Mouse (Mus musculus): ENCODE data around the gene Cd5. TPM values are rescaled to one million over a fixed set of nuclear protein-coding genes. Genes with fewer than 3 reads are reported as not detected.

The Cd5 gene
- total RNA-seq, 1 experiment from 2014 or later: 0.12 TPM

DNA sequence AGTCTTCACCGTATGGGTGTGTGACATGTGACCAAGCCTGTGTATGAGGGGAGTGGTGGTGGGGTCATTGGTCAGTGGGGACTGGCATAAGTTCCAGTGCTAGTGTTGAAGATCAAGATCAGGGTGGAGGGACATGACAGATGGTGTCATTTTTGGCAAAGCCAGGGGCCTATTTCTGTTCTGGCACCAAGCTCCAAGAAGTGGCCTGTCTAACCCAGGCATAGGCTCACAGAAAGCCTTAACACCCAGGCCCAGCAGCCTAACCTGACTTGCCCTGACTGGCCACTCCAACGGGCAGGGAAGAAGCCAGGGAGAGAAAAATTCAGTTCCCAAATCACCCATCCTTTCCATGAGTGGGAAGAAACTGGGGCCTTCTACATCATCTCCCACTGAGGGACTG is 18.7 kb upstream of the Cd5 start:
- DNase-seq: no peak

DNA sequence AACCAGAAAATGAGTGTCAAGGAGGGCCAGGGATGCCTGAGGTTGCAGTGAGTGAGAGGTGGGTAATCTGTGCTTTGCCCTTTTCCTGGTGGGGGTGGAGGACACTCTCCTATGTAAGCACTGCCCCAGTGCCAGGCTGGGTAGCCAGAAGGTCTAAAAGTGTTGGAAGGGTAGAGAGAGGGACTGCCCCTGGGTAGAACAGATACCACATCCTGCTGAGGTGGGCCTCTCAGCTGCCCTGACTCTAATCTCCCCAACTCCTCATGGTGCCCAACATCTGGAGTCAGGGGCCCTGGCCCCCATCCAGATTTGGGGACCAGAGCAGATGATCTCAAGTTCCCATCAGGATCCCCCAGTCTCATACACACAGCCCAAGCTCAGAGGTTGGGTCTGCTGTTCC is 18.3 kb upstream of the Cd5 start:
- no peak for DNase-seq

DNA sequence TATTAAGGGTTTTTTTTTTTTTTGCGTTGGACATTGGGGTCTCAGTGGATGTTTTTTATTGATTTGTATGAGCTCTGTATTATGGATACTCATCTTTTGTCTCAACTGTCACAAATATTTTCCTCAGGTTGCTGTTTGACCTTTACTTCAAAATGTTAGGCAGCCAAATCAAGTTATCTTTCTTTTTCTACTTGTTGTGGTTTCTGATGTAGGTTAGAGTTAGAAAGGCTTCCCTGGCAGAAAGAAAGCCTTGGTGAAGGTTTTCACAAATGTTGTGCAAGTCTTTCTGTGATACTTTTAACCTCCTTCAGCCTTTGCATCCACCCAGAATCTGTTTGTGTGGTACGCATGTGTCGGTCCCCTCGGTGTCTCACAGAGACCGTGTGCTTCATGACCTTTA is 13.8 kb upstream of the Cd5 start:
- no peak for DNase-seq

DNA sequence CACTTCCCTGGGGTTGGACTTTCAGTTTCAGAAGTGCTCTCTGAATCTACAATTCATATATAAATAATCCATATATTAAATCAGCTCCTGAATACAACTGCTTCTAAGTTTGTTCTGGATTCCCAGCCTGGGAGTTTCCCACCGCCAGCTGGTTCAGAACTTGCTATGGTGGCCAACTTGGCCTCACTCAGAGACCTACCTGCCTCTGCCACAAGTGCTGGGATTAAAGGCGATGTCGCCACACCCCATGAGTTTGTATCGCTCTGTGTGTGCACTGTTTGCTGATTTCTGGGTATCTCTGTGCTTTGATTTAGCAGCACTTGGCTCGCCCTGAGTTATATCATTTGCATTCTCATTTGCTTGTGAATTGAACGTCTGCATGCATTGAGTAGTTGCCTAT is 13.3 kb upstream of the Cd5 start:
- no peak for DNase-seq

GRCm38 (mm10) chr19:10751607-10752006 is 12.8 kb upstream of the Cd5 start:
- DNase-seq: no peak

- no peak for DNase-seq
These were observed 11.4 kb upstream of the Cd5 start for GRCm38 (mm10) chr19:10750161-10750560.

DNA sequence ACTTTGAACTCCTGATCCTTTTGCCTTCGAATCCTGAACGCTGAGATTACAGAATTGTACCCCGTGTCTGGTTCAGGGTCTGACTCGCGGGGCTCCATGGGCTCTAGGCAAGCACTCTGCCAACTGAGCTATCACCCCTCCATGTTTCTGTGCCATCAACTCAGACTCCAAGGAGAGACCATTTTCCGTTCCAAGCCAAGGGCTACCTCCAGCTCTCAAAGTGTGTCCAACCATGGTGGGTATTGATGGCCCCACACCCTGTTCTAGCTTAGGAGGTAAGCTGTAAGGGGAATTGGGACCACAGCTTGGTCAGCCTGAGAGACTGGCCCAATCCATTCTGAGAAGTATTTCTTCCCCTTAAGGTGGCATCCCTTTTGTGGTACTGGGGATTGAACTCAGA is 10.5 kb upstream of the Cd5 start:
- no peak for DNase-seq

DNA sequence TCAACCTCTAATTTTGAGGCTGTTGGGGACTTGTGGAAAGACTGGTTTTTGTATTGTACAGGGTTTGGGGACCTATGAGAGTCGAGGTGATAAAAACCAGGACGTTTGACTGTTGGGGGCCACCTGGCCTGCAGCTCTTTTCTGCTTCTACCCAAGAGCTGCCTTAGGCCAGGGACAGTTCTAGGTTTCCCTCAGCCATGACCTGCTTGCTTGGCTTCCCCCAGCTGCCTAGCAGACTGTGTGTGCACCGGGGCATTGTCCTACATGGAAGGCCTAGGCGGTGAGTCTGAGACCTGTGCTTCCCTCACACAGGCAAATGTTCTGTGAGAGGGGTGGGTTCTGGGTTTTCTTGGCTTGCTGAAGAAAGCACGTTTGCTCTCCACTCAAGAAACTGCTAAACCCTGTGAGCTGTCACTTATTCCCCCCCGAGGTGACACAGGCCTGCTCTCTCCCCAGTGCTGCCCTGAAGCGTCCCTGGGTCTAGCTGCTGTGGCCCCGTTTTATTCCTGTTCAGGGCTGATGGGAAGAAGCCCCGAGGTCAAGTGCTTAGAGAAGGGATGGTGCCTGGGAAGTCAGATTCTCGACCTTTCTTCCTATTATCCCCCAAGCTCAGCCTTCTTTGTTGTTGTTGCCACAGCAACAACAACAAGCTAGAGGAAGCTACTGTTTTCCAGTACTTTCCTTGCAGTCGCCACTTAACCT is 9.8 kb upstream of the Cd5 start:
- DNase-seq: no peak

DNA sequence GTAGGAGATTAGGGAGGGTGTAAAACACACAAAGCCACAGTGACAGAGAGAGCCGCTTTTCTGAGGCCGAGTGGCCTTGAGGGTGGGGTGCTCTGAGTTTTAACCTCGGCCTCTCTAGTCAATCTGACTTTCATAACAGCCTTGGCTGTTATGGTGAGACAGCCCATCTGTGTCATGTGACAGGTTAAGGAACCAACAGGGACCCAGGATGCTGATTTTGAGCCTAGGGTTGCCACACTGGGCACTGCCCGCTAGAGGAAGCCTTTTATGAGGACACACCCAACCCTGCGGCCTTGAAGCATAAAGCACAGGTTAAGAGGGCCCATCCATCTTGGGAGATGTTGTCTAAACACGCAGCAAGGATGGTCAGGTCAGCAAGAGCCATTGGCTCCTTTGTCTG is 8.9 kb upstream of the Cd5 start:
- no peak for DNase-seq

DNA sequence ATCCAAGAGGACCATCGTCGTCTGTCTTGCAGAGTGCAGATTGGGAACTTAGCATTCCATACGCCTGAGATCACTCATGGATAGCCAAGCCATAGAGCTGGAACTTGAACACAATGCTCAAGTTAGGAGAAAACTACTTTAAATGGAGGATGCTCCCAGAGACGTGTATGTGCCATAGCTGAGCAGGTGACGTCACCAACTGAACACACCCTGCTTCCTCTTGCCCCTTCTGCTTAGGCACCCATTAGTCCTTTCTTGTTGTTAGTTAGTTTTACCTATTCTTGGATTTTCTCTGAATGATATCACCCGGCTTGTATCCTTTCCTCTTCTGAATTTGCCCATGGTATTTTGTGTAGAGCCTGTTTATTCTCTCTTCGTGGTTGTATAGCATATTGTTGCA is 8.4 kb upstream of the Cd5 start:
- DNase-seq: no peak

GRCm38 (mm10) chr19:10742565-10742964 is 3.8 kb upstream of the Cd5 start:
- DNase-seq: no peak

DNA sequence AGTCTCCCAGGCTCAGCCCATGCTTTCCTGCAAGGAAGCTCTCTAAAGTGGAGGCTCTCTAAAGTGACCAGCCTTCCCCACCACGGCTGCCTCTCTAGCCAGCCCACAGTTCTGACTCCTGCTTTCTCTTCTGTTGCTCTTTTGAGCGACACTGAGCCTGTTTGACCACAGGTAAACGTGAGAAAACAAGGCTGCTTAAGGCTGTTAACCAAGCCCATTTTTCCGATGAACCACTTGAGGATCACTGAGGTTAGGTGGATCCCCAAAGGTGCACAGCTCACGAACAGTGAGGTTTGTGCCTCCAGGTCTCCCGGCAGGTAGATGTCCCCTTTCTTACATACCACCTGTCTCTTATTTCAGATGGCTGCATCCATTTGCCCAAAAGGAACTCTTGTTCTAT is 3.3 kb upstream of the Cd5 start:
- no peak for DNase-seq

DNA sequence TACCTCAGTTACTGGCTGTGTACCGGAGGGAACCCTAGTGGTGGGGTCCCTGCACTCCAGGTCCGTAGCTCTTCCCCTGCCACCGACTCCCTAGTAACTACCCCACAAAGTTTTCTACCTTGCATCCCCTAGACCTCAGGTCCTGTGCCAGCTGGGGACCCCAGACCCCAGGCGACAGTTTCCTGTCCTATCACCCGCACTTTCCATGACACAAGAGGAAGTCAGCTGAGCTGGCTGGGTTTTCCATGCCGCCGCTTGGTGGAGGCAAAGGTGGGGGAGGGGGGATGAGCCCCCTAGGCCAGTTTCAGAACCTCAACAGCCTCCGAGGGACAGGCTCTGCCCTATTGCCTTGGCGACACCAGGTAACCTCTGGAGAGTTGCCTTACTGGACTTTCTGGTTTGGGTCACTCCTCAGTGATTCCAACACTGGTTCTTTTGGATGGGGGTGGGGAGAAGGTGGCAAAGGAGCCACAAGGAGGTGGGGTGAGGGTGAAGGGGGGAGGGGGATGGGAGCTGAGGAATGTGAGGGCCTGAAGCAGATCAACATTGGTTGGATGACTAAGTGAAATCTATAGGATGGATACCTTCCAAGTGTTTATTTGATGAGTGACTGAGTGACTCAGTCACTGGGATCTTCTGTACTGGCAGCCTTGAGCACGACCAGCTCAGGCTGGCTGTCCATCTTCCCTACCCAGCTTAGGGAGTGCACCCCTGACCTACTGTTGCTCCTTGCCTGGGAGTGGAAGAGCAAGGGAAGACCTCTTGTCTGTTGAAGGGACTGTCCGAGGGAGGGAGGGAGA is 2.0 kb upstream of the Cd5 start:
- DNase-seq: no peak

GRCm38 (mm10) chr19:10739916-10740315 is 1.1 kb upstream of the Cd5 start:
- no peak for DNase-seq

GRCm38 (mm10) chr19:10738038-10738437 is 764 bp downstream of the Cd5 start:
- DNase-seq: no peak

DNA sequence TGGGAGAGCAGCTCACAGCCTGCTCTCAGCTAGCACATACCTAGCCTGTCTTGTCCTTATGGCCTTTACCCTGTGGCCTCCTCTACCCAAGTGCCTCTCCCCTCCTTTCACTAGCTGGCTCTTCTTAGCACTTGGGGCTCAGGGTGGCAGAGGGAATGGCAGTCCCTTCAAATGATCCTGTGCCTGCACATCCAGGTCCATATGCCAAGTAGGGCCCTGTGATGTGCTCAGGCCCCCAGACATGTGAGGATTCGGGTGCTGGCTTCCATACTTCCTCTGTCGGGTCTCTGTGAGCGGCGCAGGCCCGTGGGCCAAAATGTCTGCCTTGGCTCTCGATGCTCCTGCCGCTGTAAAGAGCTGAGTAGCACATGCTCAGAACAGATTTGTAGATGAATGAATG is 2.9 kb downstream of the Cd5 start:
- no peak for DNase-seq

GRCm38 (mm10) chr19:10735061-10735460 is 3.7 kb downstream of the Cd5 start:
- no peak for DNase-seq

DNA sequence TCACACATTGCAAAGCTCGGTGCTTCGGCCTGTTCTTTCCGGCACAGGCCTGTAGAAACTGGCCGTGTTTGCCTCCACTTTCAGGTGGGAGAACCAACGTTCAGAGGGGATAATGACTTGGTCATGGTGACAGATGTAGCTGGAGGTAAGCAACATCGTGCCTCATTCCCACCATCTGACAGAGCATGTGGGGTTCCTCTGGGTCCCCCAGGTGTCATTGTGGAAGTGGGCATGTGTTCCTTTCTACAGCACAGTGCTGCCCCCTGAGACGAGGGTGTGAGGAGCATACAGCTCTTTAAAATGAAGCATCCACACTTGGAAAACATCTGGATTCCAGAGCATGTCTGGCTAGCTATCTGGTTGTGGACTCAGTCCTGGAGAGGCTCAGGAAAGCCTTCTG is 4.2 kb downstream of the Cd5 start:
- DNase-seq: no peak

DNA sequence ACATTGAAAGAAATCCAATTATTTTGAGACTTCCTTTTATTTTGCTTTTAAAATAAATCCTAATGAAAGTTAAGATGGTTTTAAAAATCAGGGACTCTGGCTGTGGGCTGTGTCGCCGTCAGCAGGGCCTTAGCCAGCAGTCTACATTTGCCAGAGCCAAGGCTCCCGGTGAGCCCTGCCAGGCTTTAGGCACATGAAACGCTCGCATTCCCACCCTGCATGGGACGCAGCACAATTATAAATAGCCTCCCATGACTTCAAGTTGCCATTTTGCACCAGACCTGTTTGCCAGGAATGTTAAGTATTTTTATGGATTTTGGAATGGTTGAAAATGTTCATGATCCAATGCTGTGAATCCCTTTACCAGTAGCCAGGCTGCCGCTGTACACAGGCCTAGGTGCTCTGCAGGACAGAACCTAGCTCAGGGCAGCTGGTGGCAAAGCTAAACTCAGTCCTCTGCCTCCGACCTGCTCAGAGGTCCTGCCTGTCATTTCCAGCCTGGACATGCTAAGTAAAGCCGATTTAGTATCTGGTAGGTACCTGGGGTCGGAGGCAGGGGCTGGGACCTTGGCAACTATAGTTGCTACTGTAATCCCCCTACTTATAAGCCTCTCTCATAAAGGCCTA is 5.2 kb downstream of the Cd5 start:
- no peak for DNase-seq

DNA sequence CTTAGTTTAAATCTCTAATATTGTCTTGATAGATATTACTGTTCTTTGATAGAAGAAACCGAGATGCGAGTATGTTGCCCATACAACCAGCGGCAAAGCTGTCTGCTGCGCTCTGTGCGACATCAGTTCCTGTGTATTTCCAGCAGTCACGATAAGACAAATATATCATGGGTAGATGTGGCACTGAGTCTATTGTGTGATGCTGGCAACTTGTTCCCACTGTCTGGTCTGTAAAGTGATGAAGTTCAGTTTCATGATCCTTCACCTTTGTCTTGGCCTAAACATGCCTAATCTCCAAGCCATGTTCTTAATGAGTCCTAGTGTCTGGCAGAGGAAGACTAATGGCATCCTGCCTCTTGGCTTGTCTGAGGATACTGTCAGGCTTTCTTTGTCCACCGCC is 6.1 kb downstream of the Cd5 start:
- DNase-seq: no peak

DNA sequence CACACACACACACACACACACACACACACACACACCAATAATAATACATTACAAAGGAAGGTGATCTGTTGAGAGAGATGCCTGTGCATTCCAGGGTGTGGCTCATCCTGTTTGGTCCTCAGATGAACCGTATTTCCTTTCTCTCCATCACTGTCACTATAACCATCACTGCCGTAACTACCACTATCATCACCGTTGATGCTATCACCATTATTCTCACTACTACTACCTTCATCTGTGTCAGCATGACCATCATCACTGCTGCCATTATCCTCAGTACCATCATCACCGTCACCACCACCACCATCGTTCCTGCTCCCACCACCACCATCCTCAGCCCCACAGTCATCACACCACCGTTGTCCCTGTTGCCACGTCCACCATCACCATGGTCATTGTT is 6.8 kb downstream of the Cd5 start:
- no peak for DNase-seq

GRCm38 (mm10) chr19:10730469-10730868 is 8.3 kb downstream of the Cd5 start:
- DNase-seq: no peak

GRCm38 (mm10) chr19:10729889-10730288 is 8.9 kb downstream of the Cd5 start:
- DNase-seq: no peak
